In the genomic region with DNA sequence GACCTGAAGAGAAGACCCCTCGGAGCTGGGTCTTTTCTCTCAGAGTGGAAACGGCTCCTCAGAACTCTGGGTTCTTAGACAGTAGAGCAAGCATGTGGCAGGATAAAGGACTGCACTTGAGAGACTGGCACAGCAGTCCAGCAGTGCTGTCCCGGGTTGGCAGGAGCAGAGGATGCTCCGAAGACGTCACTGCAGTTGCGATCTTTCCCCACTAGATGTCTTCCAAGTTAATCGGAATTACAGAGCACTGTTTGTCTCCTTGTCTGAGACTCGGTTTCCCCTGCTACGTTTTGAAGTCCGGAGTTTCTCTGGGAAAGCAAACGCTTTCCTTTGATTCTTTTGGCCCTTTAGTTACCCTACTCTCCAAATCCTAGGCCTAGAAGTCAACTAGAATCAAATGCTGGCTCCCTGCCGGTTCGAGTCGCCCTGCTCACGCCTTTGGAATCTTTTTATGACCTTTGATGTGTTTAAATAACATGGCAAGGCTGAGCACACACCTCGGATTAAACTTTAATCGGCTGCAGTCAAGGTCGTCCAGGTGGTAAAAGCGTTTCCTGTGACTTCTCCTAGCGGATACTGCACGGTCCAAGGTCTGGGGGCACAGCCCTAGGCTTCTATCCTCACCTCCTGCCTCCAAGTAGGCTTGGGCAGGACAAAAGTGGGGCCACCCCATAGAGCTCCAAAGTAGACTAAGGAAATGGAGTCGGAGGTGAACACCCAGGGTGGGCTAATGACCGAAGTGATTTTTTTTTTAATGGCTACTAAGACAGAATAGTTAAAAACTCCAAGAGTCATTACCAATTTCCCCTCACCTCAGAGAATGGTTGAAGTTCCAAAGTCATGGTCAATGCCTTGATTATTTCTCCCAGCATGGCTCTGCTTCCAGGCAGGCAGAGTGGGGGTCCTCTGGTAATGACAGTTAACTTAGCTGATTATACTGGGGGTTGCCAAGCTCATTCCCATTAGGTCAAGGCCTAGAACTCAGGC, we compare ENCODE assay signal across 10 mouse cellular contexts. TPM values are rescaled to one million over a fixed set of nuclear protein-coding genes. Genes with fewer than 3 reads are reported as not detected.
DNase-seq lines count a peak whose midpoint lies in the region; ATAC-seq and TF ChIP-seq lines count a peak whose summit lies in the region.
"Had no signal": no experiment of that assay in that cellular context is flagged by ENCODE, and none has a peak within 500 bp of the region (broad histone marks: within the 10 kb centered on the region; RNA-seq: fewer than 3 reads in every experiment).

No protein-coding gene starts in this region.

- H3K4me2 ChIP-seq in limb, embryonic 14.5 days (replicated peaks; ENCODE audit: low read depth, low read length, severe bottlenecking): peak overlapping the region; percentile 26; the same call in 1 of the 2 replicates
- H3K4me2 ChIP-seq: embryonic facial prominence, embryonic 15.5 days had no signal

- no peak overlapping the region for H3K27ac ChIP-seq in testis, adult 2 months (ENCODE audit: control insufficient read depth, insufficient read depth, low read depth, low read length)
- no peak overlapping the region for H3K27ac ChIP-seq in limb, embryonic 14.5 days (replicated peaks; ENCODE audit: low read depth, low read length)
- H3K27ac ChIP-seq: embryonic facial prominence, embryonic 15.5 days had no signal

- no peak for TF ChIP-seq POLR2A in testis, adult 2 months (IDR thresholded peaks at IDR 0.05; ENCODE audit: control insufficient read depth, low read depth, low read length)
- TF ChIP-seq POLR2A in limb, embryonic 14.5 days (IDR thresholded peaks at IDR 0.05; ENCODE audit: borderline replicate concordance, extremely low read depth, insufficient read depth, insufficient read length): no peak

- 0 out of 2 replicates have a peak overlapping the region, but pooled peaks have one; percentile 16 for H3K9ac ChIP-seq in limb, embryonic 14.5 days (ENCODE audit: low read depth, low read length, severe bottlenecking)
- H3K9ac ChIP-seq: embryonic facial prominence, embryonic 15.5 days had no signal

- H3K4me3 ChIP-seq in testis, adult 2 months (ENCODE audit: control insufficient read depth, low read depth, low read length): no peak overlapping the region
- H3K4me3 ChIP-seq in limb, embryonic 14.5 days (replicated peaks; ENCODE audit: low read length): 0 out of 2 replicates have a peak overlapping the region, but pooled peaks have one; percentile 2
- H3K4me3 ChIP-seq: embryonic facial prominence, embryonic 15.5 days had no signal

- peaks cover 5% of the 10 kb centered on the region for H3K4me1 ChIP-seq in testis, adult 2 months (ENCODE audit: control insufficient read depth, insufficient read depth, low read length)
- peaks cover 35% of the 10 kb centered on the region for H3K4me1 ChIP-seq in limb, embryonic 14.5 days (ENCODE audit: control insufficient read depth, insufficient read depth, low read length)

- ATAC-seq in frontal cortex, adult (ENCODE audit: low TSS enrichment): peak; percentile 88
- ATAC-seq in limb, embryonic 14.5 days (ENCODE audit: low FRiP score, low read depth): peak; percentile 51; the same call in 1 of the 2 replicates

- H3K36me3 ChIP-seq in testis, adult 2 months (ENCODE audit: control insufficient read depth, insufficient read depth, low read length): no peaks in the 10 kb centered on the region
- no peaks in the 10 kb centered on the region for H3K36me3 ChIP-seq in limb, embryonic 14.5 days (ENCODE audit: control insufficient read depth, insufficient read depth, low read length)
- H3K36me3 ChIP-seq: embryonic facial prominence, embryonic 15.5 days had no signal

- DNase-seq in testis, postnatal 14 days (ENCODE audit: low spot score): no peak
- DNase-seq in adrenal gland, postnatal 36 days: peak; percentile 68 to 71
- peak; percentile 59 to 67 for DNase-seq in kidney, adult 8-10 months
- peak; percentile 86 for DNase-seq in limb, embryonic 14.5 days (ENCODE audit: low spot score)
- DNase-seq in retina, adult 2 months (ENCODE audit: low read depth, low spot score): peak; percentile 46
- DNase-seq in ovary, postnatal 10 days (ENCODE audit: low spot score): no peak

- WGBS in limb, embryonic 14.5 days: 5% methylated on average over 23 of the region's 23 CpGs

- no peaks in the 10 kb centered on the region for H3K9me3 ChIP-seq in limb, embryonic 14.5 days (ENCODE audit: control insufficient read depth, low read length)
- H3K9me3 ChIP-seq: embryonic facial prominence, embryonic 15.5 days had no signal

- H3K27me3 ChIP-seq in testis, adult 2 months (ENCODE audit: control insufficient read depth, insufficient read depth, low read length): peaks cover 11% of the 10 kb centered on the region
- H3K27me3 ChIP-seq in limb, embryonic 14.5 days (ENCODE audit: control insufficient read depth, insufficient read depth, low read length): peaks cover 60% of the 10 kb centered on the region

- TF ChIP-seq CTCF in testis, adult 2 months (IDR thresholded peaks at IDR 0.05; ENCODE audit: control insufficient read depth, insufficient read depth, insufficient replicate concordance, low read depth, low read length): peak; percentile 56; the same call in 1 of the 2 replicates

RNA-seq across cellular contexts. Expression of a gene that starts 10.1 kb away (rescaled TPM):
- polyA plus RNA-seq in testis, adult 2 months (2012; rRNA removed): not detected in 2 replicates
- total RNA-seq in adrenal gland, postnatal 36 days (2021): not detected
- polyA plus RNA-seq in limb, embryonic 14.5 days (2012; rRNA removed): 26.0 and 37.6 TPM in 2 replicates
- 16.0 and 24.1 TPM in 2 replicates for polyA plus RNA-seq in limb, embryonic 14.5 days (2014; fragmentation: Nextera tagmentation; extraction: Ambion mirVana)
- polyA plus RNA-seq: liver, embryonic 16.5 days had no signal

RNA-seq across cellular contexts. Expression of a gene that starts 25.2 kb away (rescaled TPM):
- 0.47 TPM in 1 of 2 replicates, not detected in the other for polyA plus RNA-seq in testis, adult 2 months (2012; rRNA removed)
- total RNA-seq in adrenal gland, postnatal 36 days (2021): not detected
- 32.6 and 41.2 TPM in 2 replicates for polyA plus RNA-seq in limb, embryonic 14.5 days (2012; rRNA removed)
- polyA plus RNA-seq in limb, embryonic 14.5 days (2014; fragmentation: Nextera tagmentation; extraction: Ambion mirVana): 31.1 and 39.0 TPM in 2 replicates
- polyA plus RNA-seq: embryonic facial prominence, embryonic 15.5 days; liver, embryonic 16.5 days had no signal

RNA-seq across cellular contexts. Expression of a gene that starts 30.1 kb away (rescaled TPM):
- 0.19 and 1.6 TPM in 2 replicates for polyA plus RNA-seq in testis, adult 2 months (2012; rRNA removed)
- under 1 TPM; 0.20 to 0.30 TPM for total RNA-seq in adrenal gland, postnatal 36 days (2021)
- 111 and 136 TPM in 2 replicates for polyA plus RNA-seq in limb, embryonic 14.5 days (2012; rRNA removed)
- polyA plus RNA-seq in limb, embryonic 14.5 days (2014; fragmentation: Nextera tagmentation; extraction: Ambion mirVana): 117 and 149 TPM in 2 replicates
- polyA plus RNA-seq: embryonic facial prominence, embryonic 15.5 days had no signal

RNA-seq across cellular contexts. Expression of a gene that starts 39.9 kb away (rescaled TPM):
- polyA plus RNA-seq in testis, adult 2 months (2012; rRNA removed): 0.52 and 1.9 TPM in 2 replicates
- total RNA-seq in adrenal gland, postnatal 36 days (2021): 1 to 10 TPM in 1 of 2 experiments, under 1 TPM in 1; 0.56 to 1.3 TPM
- 107 and 134 TPM in 2 replicates for polyA plus RNA-seq in limb, embryonic 14.5 days (2012; rRNA removed)
- polyA plus RNA-seq in limb, embryonic 14.5 days (2014; fragmentation: Nextera tagmentation; extraction: Ambion mirVana): 39.0 and 45.2 TPM in 2 replicates

RNA-seq across cellular contexts. Expression of a gene that starts 42.5 kb away (rescaled TPM):
- polyA plus RNA-seq in testis, adult 2 months (2012; rRNA removed): 0.02 and 0.08 TPM in 2 replicates
- not detected for total RNA-seq in adrenal gland, postnatal 36 days (2021)
- polyA plus RNA-seq in limb, embryonic 14.5 days (2012; rRNA removed): 0.64 and 0.93 TPM in 2 replicates
- 0.18 and 0.44 TPM in 2 replicates for polyA plus RNA-seq in limb, embryonic 14.5 days (2014; fragmentation: Nextera tagmentation; extraction: Ambion mirVana)
- polyA plus RNA-seq: embryonic facial prominence, embryonic 15.5 days; liver, embryonic 16.5 days had no signal

Comparison
In these comparisons a context has a peak if more than half of its experiments do, and no peak if none do; other contexts are left out.
1. DNase-seq: peak in adrenal gland, postnatal 36 days (2 of 2), kidney, adult 8-10 months (2 of 2), limb, embryonic 14.5 days (single experiment) and retina, adult 2 months (single experiment); none in testis, postnatal 14 days (single experiment) and ovary, postnatal 10 days (single experiment).
2. RNA of a gene that starts 10.1 kb away (polyA plus RNA-seq): 16.0 to 37.6 TPM in limb, embryonic 14.5 days; not detected in testis, adult 2 months; every median in the first group is over 10 times any median in the second.
3. RNA of a gene that starts 25.2 kb away (polyA plus RNA-seq): 31.1 to 41.2 TPM in limb, embryonic 14.5 days; 0.47 TPM in testis, adult 2 months; every median in the first group is over 10 times any median in the second.
4. RNA of a gene that starts 30.1 kb away (polyA plus RNA-seq): 111 to 149 TPM in limb, embryonic 14.5 days; 0.19 to 1.6 TPM in testis, adult 2 months; every median in the first group is over 10 times any median in the second.